Mouse (Mus musculus) liver, adult 2 months (tissue): ENCODE results near the gene Slc9a9.

Source experiments
- CTCF ChIP-seq: fragments of 200-500 bp; IDR thresholded peaks from 2 replicates; pipeline ENCODE4 v1.5.1; 2011; ENCODE audit warnings: low read depth, low read length, control low read depth
- POLR2A ChIP-seq: fragments of 200-500 bp; IDR thresholded peaks from 2 replicates; pipeline ENCODE4 v1.6.1; 2011; ENCODE audit warnings: low read length, control low read depth; ENCODE audit not compliant: insufficient read depth; ENCODE audit errors: extremely low read depth

DNA sequence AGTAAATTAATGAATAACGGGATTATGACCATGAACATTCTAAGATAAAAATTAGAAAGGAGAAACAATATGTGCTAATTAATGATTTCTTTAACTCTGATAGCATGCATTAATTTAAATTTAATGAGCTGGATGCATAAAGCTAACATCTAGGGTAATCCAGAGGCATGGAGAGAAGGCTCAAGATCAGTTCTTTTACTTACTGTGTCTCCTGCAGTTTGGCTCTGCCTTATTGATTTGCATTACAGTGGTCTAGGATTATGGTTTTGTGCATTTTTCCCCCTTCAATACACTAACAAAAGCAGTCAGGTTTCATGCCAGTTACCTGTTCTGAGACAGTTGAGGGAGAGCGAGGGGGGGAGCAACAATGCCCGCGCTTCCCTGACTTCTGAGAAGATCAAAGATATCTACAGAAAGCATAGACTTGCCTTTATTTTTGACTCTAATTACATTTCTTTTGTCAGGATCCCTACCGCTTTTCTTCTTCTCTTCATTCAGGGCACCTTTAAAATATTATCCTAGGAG is 298.9 kb downstream of the Slc9a9 start:
- TF ChIP-seq POLR2A (no peak), CTCF (no peak)
